In the genomic region with DNA sequence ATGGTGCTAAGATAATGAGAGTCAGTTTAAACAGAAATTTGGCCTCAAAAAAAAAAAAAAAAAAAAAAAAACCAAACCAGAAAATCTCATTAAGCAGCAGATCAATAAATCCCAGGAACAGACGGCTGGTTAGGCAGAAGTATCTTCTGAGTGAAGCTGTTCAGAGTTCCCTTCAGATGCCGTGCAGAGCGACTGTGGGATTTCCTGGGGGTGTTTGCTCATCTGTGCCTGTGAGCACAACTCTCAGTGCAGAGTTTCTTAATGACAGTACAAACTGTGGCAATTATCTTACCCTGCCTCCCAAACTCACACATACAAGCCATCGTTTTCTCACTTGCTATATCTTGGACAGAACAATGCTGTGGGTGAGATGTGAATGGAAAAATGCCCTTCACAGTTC, we compare ENCODE assay signal across 21 mouse cellular contexts.
DNase-seq lines count a peak whose midpoint lies in the region; ATAC-seq and TF ChIP-seq lines count a peak whose summit lies in the region.
"Had no signal": no experiment of that assay in that cellular context is flagged by ENCODE, and none has a peak within 500 bp of the region (broad histone marks: within the 10 kb centered on the region; RNA-seq: fewer than 3 reads in every experiment).

No protein-coding gene starts in this region.

- DNase-seq in frontal cortex, postnatal 36 days (ENCODE audit: low spot score in 2 of 2): peak; percentile 19 to 48
- no peak for DNase-seq in frontal cortex, postnatal 14 days (ENCODE audit: low spot score in 2 of 2)
- DNase-seq in brain, embryonic 14.5 days (ENCODE audit: low read depth): peak; percentile 12
- DNase-seq in layer of hippocampus, postnatal 10 days (ENCODE audit: low spot score in 2 of 2): peak; percentile 22 to 23
- DNase-seq in right cerebral cortex, postnatal 36 days (ENCODE audit: low spot score in 2 of 2): peak; percentile 2 to 28
- no peak for DNase-seq in embryo, embryonic 9.5 days (ENCODE audit: extremely low spot score)
- DNase-seq in midbrain, embryonic 14.5 days: no peak
- DNase-seq: cerebellum, adult 9-10 months; gastrocnemius, postnatal 10 days; heart, adult 18-20 months; heart, postnatal 36 days; kidney, postnatal 36 days; liver, postnatal 0 days; lung, postnatal 10 days; thymus, postnatal 25 days had no signal

- no peak for TF ChIP-seq CTCF in brain, embryonic 14.5 days (IDR thresholded peaks at IDR 0.05; ENCODE audit: borderline replicate concordance, extremely low read depth, insufficient read depth, insufficient read length)

- H3K27ac ChIP-seq in midbrain, embryonic 14.5 days (replicated peaks; ENCODE audit: low read depth, low read length): no peak overlapping the region
- H3K27ac ChIP-seq: forebrain, embryonic 15.5 days; hindbrain, embryonic 15.5 days; limb, embryonic 10.5 days; midbrain, embryonic 15.5 days had no signal

- no peaks in the 10 kb centered on the region for H3K36me3 ChIP-seq in midbrain, embryonic 14.5 days (ENCODE audit: control insufficient read depth, insufficient read depth, low read length)
- H3K36me3 ChIP-seq: forebrain, embryonic 15.5 days; hindbrain, embryonic 15.5 days; limb, embryonic 10.5 days; midbrain, embryonic 15.5 days had no signal

- H3K9ac ChIP-seq in midbrain, embryonic 14.5 days (replicated peaks; ENCODE audit: low read length): no peak overlapping the region
- H3K9ac ChIP-seq: forebrain, embryonic 15.5 days; hindbrain, embryonic 15.5 days; liver, postnatal 0 days; midbrain, embryonic 15.5 days had no signal

- no peak for ATAC-seq in midbrain, embryonic 14.5 days (ENCODE audit: low FRiP score, low TSS enrichment)
- ATAC-seq: intestine, embryonic 16.5 days; liver, postnatal 0 days; midbrain, embryonic 15.5 days had no signal

- no peaks in the 10 kb centered on the region for H3K27me3 ChIP-seq in midbrain, embryonic 14.5 days (ENCODE audit: control insufficient read depth, insufficient read depth, low read length)
- H3K27me3 ChIP-seq: forebrain, embryonic 15.5 days; hindbrain, embryonic 15.5 days; midbrain, embryonic 15.5 days had no signal

- no peak overlapping the region for H3K4me2 ChIP-seq in midbrain, embryonic 14.5 days (ENCODE audit: low read length)
- H3K4me2 ChIP-seq: forebrain, embryonic 15.5 days; hindbrain, embryonic 15.5 days; midbrain, embryonic 15.5 days had no signal

- H3K9me3 ChIP-seq in midbrain, embryonic 14.5 days (ENCODE audit: control insufficient read depth, low read length): 0 out of 2 replicates have a peak, but pooled peaks cover 5% of the 10 kb centered on the region
- H3K9me3 ChIP-seq: hindbrain, embryonic 15.5 days; limb, embryonic 10.5 days; midbrain, embryonic 15.5 days had no signal

- H3K4me1 ChIP-seq in midbrain, embryonic 14.5 days (ENCODE audit: control insufficient read depth, insufficient read depth, low read length): no peaks in the 10 kb centered on the region
- H3K4me1 ChIP-seq: midbrain, embryonic 15.5 days had no signal

- H3K4me3 ChIP-seq in midbrain, embryonic 14.5 days (replicated peaks; ENCODE audit: low read depth, low read length): no peak overlapping the region
- H3K4me3 ChIP-seq: forebrain, embryonic 15.5 days; hindbrain, embryonic 15.5 days; limb, embryonic 10.5 days; midbrain, embryonic 15.5 days; myocyte had no signal

- 47% methylated on average over 4 of the region's 4 CpGs for WGBS in midbrain, embryonic 14.5 days

- no peak for TF ChIP-seq POLR2A in brain, embryonic 14.5 days (IDR thresholded peaks at IDR 0.05; ENCODE audit: borderline replicate concordance, extremely low read depth, insufficient read depth, insufficient read length, poor library complexity, severe bottlenecking)

Comparison
In these comparisons a context has a peak if more than half of its experiments do, and no peak if none do; other contexts are left out.
1. DNase-seq: peak in frontal cortex, postnatal 36 days (2 of 2), brain, embryonic 14.5 days (single experiment), layer of hippocampus, postnatal 10 days (2 of 2) and right cerebral cortex, postnatal 36 days (2 of 2); none in frontal cortex, postnatal 14 days (0 of 2), embryo, embryonic 9.5 days (single experiment) and midbrain, embryonic 14.5 days (single experiment).